Comparison of ENCODE assay signal across 8 mouse cellular contexts in genomic region chr7:44383980-44384715, GRCm38 (mm10). TPM values are rescaled to one million over a fixed set of nuclear protein-coding genes. Genes with fewer than 3 reads are reported as not detected.
A peak's percentile ranks its signal among the peaks of the same experiment; 100 is the strongest.
DNase-seq lines count a peak whose midpoint lies in the region; ATAC-seq and TF ChIP-seq lines count a peak whose summit lies in the region.

Syt3 (plus strand) TSS chr7:44384102.

- peaks cover 86% of the 10 kb centered on the region for H3K27me3 ChIP-seq in CH12.LX (replicated peaks)
- peaks cover 30% of the 10 kb centered on the region for H3K27me3 ChIP-seq in forebrain, embryonic 10.5 days (ENCODE audit: poor library complexity, severe bottlenecking)
- H3K27me3 ChIP-seq in heart, embryonic 15.5 days = peaks cover 52% of the 10 kb centered on the region
- H3K27me3 ChIP-seq in liver, embryonic 12.5 days (replicated peaks) = peaks cover 69% of the 10 kb centered on the region

- no peak within 1 kb of the TSS for H3K27ac ChIP-seq in CH12.LX (ENCODE audit: insufficient read depth, low read depth)
- peak within 1 kb of the TSS; percentile 82 for H3K27ac ChIP-seq in forebrain, embryonic 10.5 days
- H3K27ac ChIP-seq in heart, embryonic 15.5 days = no peak within 1 kb of the TSS
- H3K27ac ChIP-seq in liver, embryonic 12.5 days = no peak within 1 kb of the TSS

- under 1% methylated on average over 33 of the region's 33 CpGs for WGBS in forebrain, embryonic 10.5 days
- 2% methylated on average over 23 of the region's 33 CpGs for WGBS in heart, embryonic 15.5 days
- 2% methylated on average over 32 of the region's 33 CpGs for WGBS in liver, embryonic 12.5 days (ENCODE audit: insufficient replicate concordance)

- H3K4me3 ChIP-seq in CH12.LX (replicated peaks in 1 of 3; ENCODE audit: low read depth in 2 of 3, low read length in 2 of 3, poor library complexity in 1 of 3) = peak within 1 kb of the TSS in 1 of 3 experiments; percentile 30
- H3K4me3 ChIP-seq in forebrain, embryonic 10.5 days = peak within 1 kb of the TSS; percentile 66
- H3K4me3 ChIP-seq in heart, embryonic 15.5 days = peak within 1 kb of the TSS; percentile 51
- H3K4me3 ChIP-seq in liver, embryonic 12.5 days = peak within 1 kb of the TSS; percentile 43

- no peaks in the 10 kb centered on the region for H3K36me3 ChIP-seq in CH12.LX (replicated peaks in 1 of 2; ENCODE audit: control insufficient read depth in 1 of 2, insufficient read depth in 1 of 2, low read length in 1 of 2)
- H3K36me3 ChIP-seq in forebrain, embryonic 10.5 days (replicated peaks) = no peaks in the 10 kb centered on the region
- H3K36me3 ChIP-seq in heart, embryonic 15.5 days = no peaks in the 10 kb centered on the region
- no peaks in the 10 kb centered on the region for H3K36me3 ChIP-seq in liver, embryonic 12.5 days

- peak; percentile 29 for DNase-seq in CH12.LX (ENCODE audit: extremely low read depth)
- peak; percentile 96 for DNase-seq in brain, adult 2 months (ENCODE audit: low read depth, low spot score)
- peak; percentile 76 for DNase-seq in forebrain, embryonic 10.5 days (ENCODE audit: extremely low spot score, low spot score)
- peak; percentile 80 for DNase-seq in kidney, postnatal 14 days
- peak; percentile 42 to 51 for DNase-seq in natural killer cell, adult 2 months (ENCODE audit: low spot score in 2 of 2)
- DNase-seq in testis, postnatal 14 days (ENCODE audit: low spot score) = peak; percentile 65

- in situ Hi-C loops in CH12.LX (cut with MboI; ENCODE audit: low pct_ligation_motif_present, low pct_unique_long_range_greater_than_20kb, low sequenced_read_pairs) = loop anchor here (10.0 kb wide), 1 partner anchor 101 kb away; no protein-coding TSS in a partner anchor

- H3K9me3 ChIP-seq in CH12.LX (replicated peaks; ENCODE audit: low read length) = peaks cover 11% of the 10 kb centered on the region
- H3K9me3 ChIP-seq in forebrain, embryonic 10.5 days = no peaks in the 10 kb centered on the region
- no peaks in the 10 kb centered on the region for H3K9me3 ChIP-seq in heart, embryonic 15.5 days (replicated peaks)
- no peaks in the 10 kb centered on the region for H3K9me3 ChIP-seq in liver, embryonic 12.5 days (replicated peaks)

- peak within 1 kb of the TSS; percentile 75 for H3K4me2 ChIP-seq in CH12.LX (ENCODE audit: insufficient read depth, low read depth, poor library complexity, severe bottlenecking)
- H3K4me2 ChIP-seq in heart, embryonic 15.5 days = peak within 1 kb of the TSS; percentile 90
- peak within 1 kb of the TSS; percentile 71 for H3K4me2 ChIP-seq in liver, embryonic 12.5 days

- TF ChIP-seq CTCF in CH12.LX (conservative IDR thresholded peaks at IDR 0.05 in 1 of 2, IDR thresholded peaks at IDR 0.05 in 1 of 2; ENCODE audit: low read depth in 2 of 2, low read length in 2 of 2) = no peak

- H3K9ac ChIP-seq in CH12.LX (ENCODE audit: insufficient read depth, low read depth) = no peak within 1 kb of the TSS
- peak within 1 kb of the TSS; percentile 43 for H3K9ac ChIP-seq in heart, embryonic 15.5 days
- 0 out of 2 replicates have a peak within 1 kb of the TSS, but pooled peaks have one; percentile 18 for H3K9ac ChIP-seq in liver, embryonic 12.5 days

- TF ChIP-seq POLR2A in CH12.LX (IDR thresholded peaks at IDR 0.05; ENCODE audit: low read depth, low read length) = no peak

- H3K4me1 ChIP-seq in CH12.LX (ENCODE audit: control insufficient read depth in 1 of 2, insufficient read depth in 2 of 2) = no peaks in the 10 kb centered on the region
- peaks cover 24% of the 10 kb centered on the region for H3K4me1 ChIP-seq in forebrain, embryonic 10.5 days
- peaks cover 9% of the 10 kb centered on the region for H3K4me1 ChIP-seq in heart, embryonic 15.5 days (replicated peaks)
- peaks cover 11% of the 10 kb centered on the region for H3K4me1 ChIP-seq in liver, embryonic 12.5 days

- no peaks in the 10 kb centered on the region for H3K79me2 ChIP-seq in CH12.LX (replicated peaks; ENCODE audit: control insufficient read depth, extremely low read depth, insufficient read depth, poor library complexity, severe bottlenecking)

- dilution Hi-C loops in CH12.LX (cut with MboI; ENCODE audit: extremely low pct_ligation_motif_present, extremely low pct_unique_long_range_greater_than_20kb, low sequenced_read_pairs) = no loop called here

- TF ChIP-seq EP300 in CH12.LX (IDR thresholded peaks at IDR 0.05; ENCODE audit: low read length) = no peak

- peak; percentile 78 for ATAC-seq in heart, embryonic 15.5 days (replicated peaks; ENCODE audit: insufficient number of reproducible peaks, insufficient read depth, low FRiP score, low read depth)
- ATAC-seq in liver, embryonic 12.5 days = peak; percentile 65

- no peak for TF ChIP-seq RAD21 in CH12.LX (IDR thresholded peaks at IDR 0.05; ENCODE audit: low read depth, low read length)

TF ChIP-seq in CH12.LX, 34 proteins besides CTCF, POLR2A, EP300 and RAD21:
- TF ChIP-seq ELF1 (IDR thresholded peaks at IDR 0.05; ENCODE audit: low read depth, low read length) (no peak), MAZ (IDR thresholded peaks at IDR 0.05; ENCODE audit: low read depth, low read length) (no peak), SMC3 (IDR thresholded peaks at IDR 0.05; ENCODE audit: low read depth, low read length) (no peak), PAX5 (IDR thresholded peaks at IDR 0.05; ENCODE audit: low read length) (no peak), BHLHE40 (IDR thresholded peaks at IDR 0.05; ENCODE audit: low read depth, low read length) (no peak), USF1 (IDR thresholded peaks at IDR 0.05; ENCODE audit: low read depth, low read length) (no peak), E2F4 (IDR thresholded peaks at IDR 0.05; ENCODE audit: insufficient replicate concordance, low read depth, low read length) (no peak), ZC3H11A (IDR thresholded peaks at IDR 0.05; ENCODE audit: low read depth, low read length) (no peak), NELFE (IDR thresholded peaks at IDR 0.05; ENCODE audit: low read depth, low read length) (no peak), IRF4 (IDR thresholded peaks at IDR 0.05; ENCODE audit: low read depth, low read length) (no peak), ZNF384 (IDR thresholded peaks at IDR 0.05; ENCODE audit: low read depth, low read length) (no peak), SIN3A (IDR thresholded peaks at IDR 0.05; ENCODE audit: low read length) (no peak), KAT2A (IDR thresholded peaks at IDR 0.05; ENCODE audit: insufficient replicate concordance, low read length) (peak; percentile 95; the same call in 1 of the 2 replicates), ZKSCAN1 (IDR thresholded peaks at IDR 0.05; ENCODE audit: borderline replicate concordance, low read depth, low read length) (no peak), HCFC1 (IDR thresholded peaks at IDR 0.05; ENCODE audit: low read depth, low read length) (peak; percentile 99), GABPA (IDR thresholded peaks at IDR 0.05; ENCODE audit: insufficient replicate concordance, low read depth, low read length) (peak; percentile 61; the same call in 1 of the 2 replicates), ETS1 (conservative IDR thresholded peaks at IDR 0.05; ENCODE audit: low read depth, low read length) (no peak)
TF ChIP-seq in CH12.LX: peak in this region for 3.

RNA-seq across cellular contexts. Expression of gene Syt3, which starts in this region (rescaled TPM):
- total RNA-seq in CH12.LX (2012; rRNA removed) (0.08 and 0.17 TPM in 2 replicates), CH12.LX (2014; rRNA removed) (0.11 TPM in 1 of 2 replicates, not detected in the other)
- 0.30 TPM in 1 of 2 replicates, not detected in the other for polyA plus RNA-seq in CH12.LX (2012; ENCODE audit: insufficient read length, low read depth)
- 3.2 and 4.1 TPM in 2 replicates for polyA plus RNA-seq in forebrain, embryonic 10.5 days (2016; fragmentation: Nextera tagmentation; extraction: Ambion mirVana)
- polyA plus RNA-seq in heart, embryonic 15.5 days (2015; fragmentation: Nextera tagmentation; extraction: Ambion mirVana) = 0.71 and 0.82 TPM in 2 replicates
- polyA plus RNA-seq in liver, embryonic 12.5 days (2016; fragmentation: Nextera tagmentation; extraction: Ambion mirVana) = 0.05 and 0.11 TPM in 2 replicates

Comparison
In these comparisons a context has a peak if more than half of its experiments do, and no peak if none do; other contexts are left out.
1. Peak in DNase-seq and H3K4me2 ChIP-seq in CH12.LX; RNA of the gene not detected or under 1 TPM.
2. Peak in ATAC-seq, H3K4me3 ChIP-seq, H3K9ac ChIP-seq and H3K4me2 ChIP-seq in heart, embryonic 15.5 days; RNA of the gene not detected or under 1 TPM.
3. Peak in ATAC-seq, H3K4me3 ChIP-seq, H3K9ac ChIP-seq and H3K4me2 ChIP-seq in liver, embryonic 12.5 days; RNA of the gene not detected or under 1 TPM.
4. DNase-seq: peak in every context shown above with its lines; median percentile 96 in brain, adult 2 months; 80 in kidney, postnatal 14 days; 76 in forebrain, embryonic 10.5 days; 65 in testis, postnatal 14 days; 46 in natural killer cell, adult 2 months; 29 in CH12.LX.